Mouse (Mus musculus): Measurements from ENCODE around the gene Rnf41.

Gene Rnf41

DNA sequence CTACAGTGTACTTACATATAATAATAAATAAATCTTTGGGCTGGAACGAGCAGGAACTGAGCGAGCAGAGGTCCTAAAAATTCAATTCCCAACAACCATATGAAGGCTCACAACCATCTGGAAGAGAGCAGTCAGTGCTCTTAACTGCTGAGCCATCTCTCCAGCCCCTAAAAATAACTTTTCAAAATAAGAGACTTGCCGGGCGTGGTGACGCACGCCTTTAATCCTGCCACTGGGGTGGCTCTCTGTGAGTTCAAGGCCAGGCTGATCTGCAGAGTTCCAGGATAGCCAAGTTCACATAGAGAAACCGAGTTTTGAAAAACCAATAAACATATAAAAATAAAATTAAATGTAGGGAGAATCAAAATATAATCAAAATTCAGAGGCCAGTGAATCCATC, 74.9 kb downstream of the Rnf41 start:
- no peak for DNase-seq (ENCODE audit: low read depth, low spot score)

DNA sequence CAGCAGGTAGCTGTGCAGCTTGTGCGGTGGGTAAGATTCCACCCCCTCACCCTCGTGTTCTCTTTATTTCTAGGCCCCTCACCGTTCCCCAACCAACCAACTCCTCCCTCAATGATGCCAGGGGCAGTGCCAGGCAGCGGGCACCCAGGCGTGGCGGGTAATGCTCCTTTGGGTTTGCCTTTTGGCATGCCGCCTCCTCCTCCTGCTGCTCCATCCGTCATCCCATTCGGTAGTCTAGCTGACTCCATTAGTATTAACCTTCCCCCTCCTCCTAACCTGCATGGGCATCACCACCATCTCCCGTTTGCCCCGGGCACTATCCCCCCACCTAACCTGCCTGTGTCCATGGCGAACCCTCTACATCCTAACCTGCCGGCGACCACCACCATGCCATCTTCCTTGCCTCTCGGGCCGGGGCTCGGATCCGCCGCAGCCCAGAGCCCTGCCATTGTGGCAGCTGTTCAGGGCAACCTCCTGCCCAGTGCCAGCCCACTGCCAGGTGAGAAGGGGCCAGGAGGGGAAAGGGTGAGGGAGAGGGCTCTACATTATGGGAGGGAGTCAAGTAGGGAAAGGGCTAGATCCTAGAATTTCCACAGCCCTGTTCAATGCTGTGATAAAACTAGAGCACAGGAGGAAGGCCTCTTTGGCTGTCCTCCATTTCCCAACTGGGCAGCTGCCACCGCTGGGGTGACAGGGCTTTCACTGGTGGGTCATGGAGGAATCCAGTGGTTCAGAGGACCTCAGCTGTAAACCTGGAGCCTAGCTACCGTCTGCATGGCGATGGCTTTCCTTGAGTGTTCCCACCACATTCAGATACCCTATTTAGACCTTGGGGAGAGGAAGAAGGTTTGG, 76.6 kb downstream of the Rnf41 start:
- DNase-seq (ENCODE audit: low read depth, low spot score) = no peak

DNA sequence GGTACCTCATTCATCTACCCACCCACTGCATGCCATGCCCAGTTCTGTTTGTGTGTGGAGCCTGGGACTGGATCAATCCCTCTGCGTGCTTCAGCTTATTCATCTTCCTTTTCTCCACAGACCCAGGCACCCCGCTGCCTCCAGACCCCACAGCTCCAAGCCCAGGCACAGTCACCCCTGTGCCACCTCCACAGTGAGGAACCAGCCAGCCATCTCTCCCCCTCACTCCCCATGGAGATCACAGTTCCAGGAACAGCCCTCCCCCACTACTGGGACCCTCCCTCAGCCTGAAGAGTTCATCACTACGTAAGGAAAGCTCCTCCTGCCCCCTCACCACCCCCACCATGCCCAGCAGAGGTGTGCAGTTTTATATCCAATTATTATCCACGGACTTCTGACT, 77.3 kb downstream of the Rnf41 start:
- no peak for DNase-seq (ENCODE audit: low read depth, low spot score)

DNA sequence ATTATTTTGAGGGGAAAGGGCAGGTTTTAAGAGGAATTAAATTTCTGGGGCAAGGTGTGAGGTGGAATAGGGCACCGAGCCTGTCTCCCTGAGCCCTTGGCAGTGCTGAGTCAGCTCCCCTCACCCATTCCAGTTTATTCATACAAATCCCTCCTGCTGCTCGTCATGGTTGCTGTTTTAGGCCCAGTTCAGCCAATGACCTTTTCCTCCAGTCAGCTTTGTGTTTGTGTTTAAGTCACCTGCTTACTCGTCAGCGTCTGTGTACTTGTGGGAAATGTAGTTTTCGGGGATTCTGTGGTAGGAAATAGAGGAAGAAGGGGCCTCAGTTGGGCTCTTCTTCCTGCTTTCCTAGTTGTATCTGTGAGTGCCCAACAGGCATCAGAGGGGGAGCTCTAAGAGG, 77.9 kb downstream of the Rnf41 start:
- no peak for DNase-seq (ENCODE audit: low read depth, low spot score)

DNA sequence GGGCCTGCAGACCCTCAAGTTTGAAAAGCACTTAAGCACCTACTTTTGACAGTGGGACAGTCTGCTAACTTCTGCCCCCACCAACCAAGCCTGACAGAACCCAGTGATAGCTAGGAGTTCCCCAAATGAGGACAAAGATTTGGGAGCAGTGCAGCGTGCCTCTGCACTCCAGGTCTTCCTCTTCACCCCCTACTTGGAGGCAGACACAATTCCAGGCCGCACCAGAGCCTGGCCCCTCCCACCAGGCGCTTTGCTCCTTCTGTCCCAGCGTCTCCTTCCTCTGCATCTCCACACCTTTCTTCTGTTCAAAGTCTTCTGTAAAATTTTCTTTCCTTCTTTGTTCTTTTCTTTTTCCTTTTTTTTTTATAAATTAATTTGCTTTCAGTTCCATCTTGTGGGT, 78.3 kb downstream of the Rnf41 start:
- DNase-seq (ENCODE audit: low read depth, low spot score) = no peak

DNA sequence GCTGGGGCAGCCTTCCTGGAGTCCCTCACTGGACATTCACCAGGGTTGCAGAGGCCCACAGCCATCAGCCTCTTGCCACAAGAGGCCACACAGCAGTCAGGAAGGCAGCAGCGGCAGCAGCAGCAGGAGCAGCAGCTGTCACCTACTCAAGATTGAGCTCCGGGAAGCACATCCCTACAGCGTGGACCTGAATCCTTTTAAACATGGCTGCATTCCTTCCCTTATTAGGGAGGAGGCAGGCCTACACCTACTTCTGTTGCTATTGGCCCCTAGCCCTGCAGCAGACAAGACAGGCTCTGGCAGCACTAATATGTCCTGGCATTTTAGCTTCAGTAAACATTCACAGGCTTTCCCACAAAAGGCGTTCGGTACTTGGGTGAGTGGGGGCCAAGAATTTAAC, 78.8 kb downstream of the Rnf41 start:
- no peak for DNase-seq (ENCODE audit: low read depth, low spot score)

DNA sequence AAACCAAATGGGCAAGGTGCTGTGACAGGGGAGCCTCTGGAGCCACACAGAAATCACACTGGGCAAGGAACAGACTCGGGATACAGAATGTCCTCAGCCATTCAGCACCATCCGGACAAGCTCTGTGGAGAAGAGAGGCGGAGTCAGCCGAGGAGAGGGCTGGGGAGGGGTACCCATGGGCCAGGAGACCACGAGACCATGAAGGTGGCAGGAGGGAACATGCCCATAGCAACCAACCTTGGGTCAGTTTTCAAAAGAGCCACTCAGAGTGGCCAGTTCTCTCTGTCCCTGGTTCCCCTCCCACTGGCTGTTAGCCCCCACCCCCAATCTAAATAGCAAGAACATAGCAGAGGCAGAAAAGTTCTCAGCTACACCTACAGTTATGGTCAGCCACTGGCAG, 79.5 kb downstream of the Rnf41 start:
- DNase-seq (ENCODE audit: low read depth, low spot score) = no peak

Measured in forelimb bud, embryonic 11.5 days (tissue).